Mouse (Mus musculus) embryo, embryonic 11.5 days (tissue): ENCODE measurements around the gene Padi6.

ENCODE experiments used
- DNase-seq: peaks from one replicate; pipeline ENCODE4 v3.0.0-alpha.2; 2012; ENCODE audit warnings: low read depth, low spot score

Padi6 gene

GRCm38 (mm10) chr4:140708297-140708927 is 34.0 kb downstream of the Padi6 start:
- DNase-seq: no peak

GRCm38 (mm10) chr4:140707615-140708014 is 34.8 kb downstream of the Padi6 start:
- no peak for DNase-seq

- DNase-seq: no peak
These were observed 38.3 kb downstream of the Padi6 start for GRCm38 (mm10) chr4:140704166-140704565.

DNA sequence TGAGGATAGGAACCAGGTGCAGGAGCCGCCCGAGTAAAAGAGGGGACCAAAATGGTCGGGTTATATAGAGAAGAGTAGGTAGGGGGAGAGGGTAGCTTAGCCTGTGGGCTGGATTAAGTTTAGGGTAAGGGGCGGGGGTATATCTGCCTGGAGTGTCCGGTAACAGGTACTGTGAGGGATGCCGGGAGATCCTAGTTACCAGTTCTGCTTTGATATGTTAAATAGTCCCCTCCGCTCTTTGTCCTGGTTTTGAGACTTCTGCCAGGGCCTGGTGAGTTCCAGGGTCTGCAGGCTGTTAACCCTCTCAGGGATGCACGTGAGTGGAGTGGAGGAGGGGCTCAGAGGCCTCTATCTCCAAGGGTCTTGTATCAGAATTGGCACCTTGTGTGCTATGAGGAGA is 38.8 kb downstream of the Padi6 start:
- no peak for DNase-seq

DNA sequence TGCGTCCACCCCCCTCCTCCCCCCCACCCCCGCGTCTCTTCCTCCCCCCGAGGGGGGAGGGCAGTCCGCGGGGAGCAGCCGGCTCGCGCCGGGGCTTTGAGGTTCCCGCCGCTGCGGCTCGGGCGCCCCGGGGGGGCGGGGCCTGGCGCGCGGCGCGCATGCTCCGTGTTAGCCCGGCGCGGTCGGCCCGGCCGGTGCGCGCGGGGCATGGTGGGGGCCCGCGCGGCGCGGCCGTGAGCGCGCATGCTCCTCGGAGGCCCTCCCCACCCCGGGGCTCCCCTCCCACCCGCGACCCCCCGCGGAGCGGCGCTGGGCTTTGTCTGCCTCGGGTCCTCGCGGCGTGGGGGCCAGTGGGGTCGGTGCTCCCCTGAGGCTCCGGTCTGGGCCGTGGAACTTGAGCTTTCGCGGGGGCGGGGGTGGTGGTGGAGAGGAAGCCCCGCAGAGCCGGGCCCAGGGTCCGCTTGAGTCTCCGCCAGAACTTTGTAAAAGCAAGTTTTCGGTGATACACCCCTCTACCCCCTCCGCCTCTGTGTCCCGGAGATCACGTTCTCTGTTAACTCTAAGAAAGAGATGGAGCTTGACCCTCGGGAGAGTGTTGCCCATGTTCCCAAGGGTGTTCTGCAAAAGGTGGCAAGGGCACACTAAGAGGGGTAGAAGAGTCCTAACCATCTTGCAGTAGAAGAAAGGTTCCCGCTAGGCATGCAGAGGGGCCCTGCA is 39.7 kb downstream of the Padi6 start:
- peak; percentile 80 for DNase-seq

GRCm38 (mm10) chr4:140701716-140702561 is 40.5 kb downstream of the Padi6 start:
- DNase-seq: no peak

GRCm38 (mm10) chr4:140701049-140701715 is 41.3 kb downstream of the Padi6 start:
- DNase-seq: no peak

DNA sequence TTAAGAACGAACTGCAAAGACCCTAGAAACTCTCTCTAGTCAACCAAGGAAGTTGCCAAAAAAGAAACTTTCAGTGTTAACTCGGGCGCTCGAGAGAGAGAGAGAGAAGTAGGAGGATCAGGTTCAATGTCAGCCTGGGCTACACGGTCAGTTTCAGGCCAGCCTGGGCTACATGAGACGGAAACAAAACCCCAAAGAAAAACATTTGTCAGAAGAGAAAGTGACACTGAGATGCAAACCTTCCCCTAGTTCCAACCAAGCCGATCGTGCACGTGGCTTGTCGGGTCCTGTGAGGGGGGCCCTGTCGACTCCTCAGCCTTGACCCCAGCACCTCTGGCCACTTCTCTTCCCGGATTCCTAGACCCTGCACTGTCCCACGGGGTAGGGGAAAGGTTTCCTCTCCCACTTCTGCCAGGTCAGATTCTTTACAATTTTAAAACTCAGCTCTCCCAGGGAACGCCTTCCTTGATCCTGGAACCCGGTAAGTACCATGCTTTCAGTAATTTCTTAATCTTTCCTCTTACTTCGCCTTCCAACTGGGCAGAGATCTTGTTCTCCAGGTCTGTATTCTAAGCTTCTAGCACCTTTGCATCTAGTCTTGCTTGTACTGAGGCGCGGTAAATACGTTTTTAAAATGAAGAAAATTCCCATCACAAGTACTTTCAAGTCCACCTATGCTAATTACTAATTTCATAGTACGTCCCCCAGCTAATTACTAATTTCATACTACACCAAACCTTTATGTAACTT is 42.0 kb downstream of the Padi6 start, which contains the start of gene Rcc2:
TSS of gene Rcc2 (plus strand) at position 273 of the 750 bp plus-strand sequence.
- no peak for DNase-seq

DNA sequence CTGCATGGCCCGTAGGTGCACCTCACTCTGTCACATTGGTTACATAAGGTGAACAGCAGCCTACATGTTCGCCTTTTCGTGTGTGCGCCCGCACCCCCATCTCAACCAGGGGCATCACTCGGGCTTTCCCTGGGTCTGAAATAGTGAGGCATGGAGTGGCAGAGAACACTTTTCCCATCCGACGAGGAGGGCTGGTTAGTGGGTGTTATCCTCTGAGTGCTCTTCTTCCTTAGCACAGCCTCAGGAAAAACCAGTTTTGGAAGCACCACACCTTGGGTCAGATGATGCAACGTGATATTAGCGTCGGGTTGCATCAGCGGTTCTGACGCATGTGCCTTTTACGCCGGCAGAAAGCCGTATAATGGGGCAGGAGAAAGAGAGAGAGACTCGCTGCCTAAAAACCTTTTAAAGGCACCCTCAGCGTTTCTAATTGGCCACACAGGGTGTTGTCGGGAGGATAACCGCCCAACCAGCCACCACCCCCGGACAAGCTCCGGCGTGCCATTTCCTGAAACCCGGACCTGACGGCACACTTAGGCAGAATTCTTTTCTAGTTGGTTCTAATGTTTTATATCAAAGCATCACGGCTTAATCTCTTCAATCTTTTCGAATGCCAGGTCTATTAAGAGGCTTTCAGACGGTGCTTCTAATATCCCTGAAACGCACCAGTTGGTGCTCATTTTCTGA is 42.9 kb downstream of the Padi6 start:
- no peak for DNase-seq

DNA sequence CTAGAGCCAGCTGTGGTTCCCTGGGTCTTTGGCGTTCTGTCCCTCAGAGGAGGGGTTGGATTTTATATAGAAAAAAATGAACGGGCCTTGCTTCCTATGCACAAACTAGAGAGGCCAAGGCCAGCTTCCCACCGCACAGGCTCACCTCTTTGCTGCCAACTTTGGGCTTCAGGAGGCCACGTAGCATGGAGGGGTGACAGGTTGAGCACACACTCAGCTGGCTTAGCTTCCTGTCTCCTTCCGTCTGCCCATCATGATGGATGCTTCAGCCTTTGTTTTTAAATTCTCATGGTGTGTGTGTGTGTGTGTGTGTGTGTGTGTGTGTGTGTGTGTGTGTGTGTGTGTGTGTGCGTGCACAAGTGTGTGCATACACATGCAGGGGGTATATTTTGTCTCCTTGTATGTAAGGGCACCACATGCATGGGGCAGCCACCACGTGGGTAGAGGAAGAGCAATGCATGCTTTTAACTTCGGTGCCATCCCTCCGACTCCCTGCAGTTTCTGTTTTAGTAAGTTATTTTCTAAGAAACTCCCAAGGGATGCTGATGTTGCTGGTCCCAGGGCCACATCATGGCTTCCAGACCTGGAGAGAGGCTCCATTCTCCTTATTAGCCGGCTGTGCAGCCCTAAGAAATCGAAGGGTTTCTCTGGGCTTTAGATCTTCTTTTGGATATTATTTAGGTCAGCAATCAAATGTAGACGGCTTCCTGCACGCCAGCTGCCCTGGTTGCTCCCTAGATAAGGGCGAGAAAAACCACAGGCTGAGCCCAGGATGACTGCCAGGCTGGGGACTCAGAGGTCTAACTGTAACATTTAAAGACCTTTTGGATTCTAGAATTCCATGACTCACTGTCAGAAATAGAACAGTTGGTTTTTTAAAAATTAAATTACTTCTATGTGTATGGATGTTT is 46.5 kb downstream of the Padi6 start:
- DNase-seq: no peak

DNA sequence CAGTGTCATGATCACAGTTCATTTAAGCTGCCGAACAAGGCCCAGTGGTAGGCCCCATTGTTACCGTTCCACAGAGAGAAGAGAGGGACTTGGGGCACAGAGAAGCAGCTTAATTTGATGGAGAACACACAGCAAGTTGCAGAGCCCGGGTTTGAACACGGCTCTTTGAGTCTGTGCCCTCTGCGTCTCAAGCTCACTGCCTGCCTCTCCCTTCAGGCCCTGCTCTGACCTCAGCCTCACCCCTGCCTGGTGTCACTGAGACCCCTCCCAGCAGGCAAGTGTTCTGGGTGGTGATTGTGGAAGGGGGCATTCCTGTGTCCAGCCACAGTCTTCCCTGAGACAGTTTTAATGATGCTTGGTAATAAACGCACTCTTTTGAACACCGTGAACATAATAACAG is 47.3 kb downstream of the Padi6 start:
- DNase-seq: no peak

GRCm38 (mm10) chr4:140694551-140695060 is 47.8 kb downstream of the Padi6 start:
- DNase-seq: no peak

DNA sequence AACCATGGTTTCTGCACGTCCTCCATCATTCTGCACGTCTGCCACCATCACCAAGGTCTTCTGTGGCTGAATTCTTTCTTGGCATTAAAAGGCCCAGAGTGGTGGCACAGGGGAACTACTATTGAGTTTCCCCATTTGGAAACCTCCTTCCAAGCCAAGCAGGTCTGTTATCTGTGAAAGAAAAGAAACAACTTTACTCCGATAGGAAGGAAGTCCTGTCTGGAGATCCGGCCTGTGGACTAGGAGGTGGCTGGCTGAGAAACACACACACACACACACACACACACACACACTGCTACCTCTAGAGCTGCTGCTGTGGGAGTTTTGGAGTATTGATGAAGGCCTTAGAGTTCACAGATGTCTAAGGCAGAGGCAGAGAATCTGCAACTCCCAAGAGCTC is 48.9 kb downstream of the Padi6 start:
- DNase-seq: no peak

DNA sequence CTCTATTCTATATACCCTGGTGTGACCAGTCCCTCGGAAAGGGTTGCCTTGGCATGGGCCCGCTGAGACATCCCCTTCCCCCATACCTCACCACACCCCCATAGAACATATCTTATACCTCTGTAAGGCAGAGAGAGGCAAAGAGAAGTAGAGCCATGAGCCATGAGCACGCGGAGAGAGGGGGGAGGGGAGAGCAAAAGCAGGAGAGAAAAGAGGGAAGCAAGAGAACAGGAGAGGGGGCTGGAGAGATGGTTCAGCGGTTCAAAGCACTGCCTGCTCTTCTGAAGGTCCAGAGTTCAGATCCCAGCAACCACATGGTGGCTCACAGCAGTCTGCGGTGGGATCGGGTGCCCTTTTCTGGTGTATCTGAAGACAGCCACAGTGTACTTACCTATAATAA is 51.0 kb downstream of the Padi6 start:
- no peak for DNase-seq

DNA sequence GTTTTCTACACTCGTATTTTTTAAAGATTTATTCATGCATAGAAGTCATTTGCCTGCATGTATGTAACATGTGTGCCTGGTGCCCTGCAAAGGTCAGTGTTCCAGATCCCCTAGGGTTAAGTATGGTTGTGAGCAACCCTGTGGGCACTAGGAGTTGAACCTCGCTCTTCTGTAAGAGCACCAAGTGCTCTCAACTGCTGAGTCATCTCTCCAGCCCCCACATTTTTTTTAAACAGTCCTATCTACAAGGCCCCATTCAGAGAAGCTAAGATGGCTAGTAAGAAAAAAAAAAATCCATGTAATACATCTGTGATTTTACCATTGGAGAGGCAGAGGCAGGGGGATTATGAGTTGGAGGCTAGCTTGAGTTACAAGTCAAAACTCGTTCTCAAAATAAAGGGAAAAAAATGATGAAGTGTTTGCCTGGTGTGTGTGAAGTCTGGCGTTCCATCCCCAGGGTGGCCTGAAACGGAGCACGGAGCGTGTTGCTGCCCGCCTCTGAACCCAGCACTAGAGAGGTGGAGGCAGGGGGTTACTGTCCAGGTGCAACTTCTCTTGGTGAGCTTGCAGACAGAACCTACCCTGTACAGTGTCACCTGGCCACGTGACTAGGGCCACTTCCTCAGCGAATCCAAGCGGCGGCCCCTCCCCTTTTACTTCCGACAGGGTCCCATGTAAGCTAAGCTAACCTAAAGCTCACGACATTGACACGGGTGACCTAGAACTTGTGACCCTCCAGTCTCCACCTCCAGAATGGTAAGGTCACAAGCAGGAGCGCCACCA is 52.4 kb downstream of the Padi6 start:
- no peak for DNase-seq

- DNase-seq: no peak
These were observed 53.5 kb downstream of the Padi6 start for GRCm38 (mm10) chr4:140688826-140689425.

DNA sequence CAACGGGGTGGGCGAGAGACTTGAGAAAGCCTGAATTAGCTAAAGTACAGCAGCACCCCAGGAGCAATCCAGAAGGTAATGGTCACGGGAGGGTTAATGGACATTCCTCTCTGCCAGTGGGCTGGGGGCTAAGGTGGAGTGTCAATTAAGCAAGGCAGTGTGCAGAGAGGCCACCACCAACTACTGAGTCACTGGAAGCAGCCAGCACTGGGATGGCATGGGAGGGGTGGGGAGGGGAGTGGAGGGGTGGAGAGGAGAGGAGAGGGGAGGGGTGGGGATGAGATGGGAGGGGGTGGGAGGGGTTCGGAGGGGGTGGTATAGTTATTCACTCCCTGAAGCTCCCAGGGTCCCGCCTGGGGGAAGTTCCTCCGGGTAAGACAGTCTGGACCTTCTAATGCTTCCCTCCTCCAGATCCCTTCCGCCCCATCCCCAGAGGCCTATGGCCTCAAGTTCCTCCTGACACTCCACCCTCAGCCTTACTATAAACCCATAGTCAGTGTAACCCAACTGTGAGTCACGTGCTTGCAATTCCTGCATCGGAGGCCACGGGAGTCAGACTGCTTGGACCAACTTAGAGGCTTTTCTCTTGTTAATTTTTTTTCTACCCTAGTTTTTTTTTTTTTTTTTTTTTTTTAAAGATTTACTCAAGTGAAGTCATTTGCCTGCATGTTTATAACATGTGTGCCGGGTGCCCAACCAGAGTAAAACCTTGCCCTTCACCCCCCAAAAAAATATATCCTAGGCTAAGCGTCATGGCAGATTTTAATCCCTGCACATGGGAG is 54.2 kb downstream of the Padi6 start:
- no peak for DNase-seq
